Mouse (Mus musculus) central nervous system, embryonic 11.5 days (tissue): ENCODE results near the gene Slc13a4. TPM values are rescaled to one million over a fixed set of nuclear protein-coding genes. Genes with fewer than 3 reads are reported as not detected.

Source experiments
- polyA plus RNA-seq: library from polyadenylated mRNA; depleted of rRNA; stranded (reverse); fragments of >200 nt; gene quantifications from 2 replicates; pipeline ENCODE4 v1.2.3, GENCODE M21; 2012; rRNA removed

Gene Slc13a4
- 0.16 and 0.24 TPM in 2 replicates for polyA plus RNA-seq

GRCm38 (mm10) chr6:35308037-35308436 lies at the start of gene Slc13a4:
TSS of gene Slc13a4 (minus strand) at chr6:35308131.

GRCm38 (mm10) chr6:35326111-35326515 lies 18.2 kb upstream of the Slc13a4 start, which contains the start of gene Fam180a:
TSS of gene Fam180a (minus strand) at chr6:35326141.

Other genes with a start within 250 kb of the Slc13a4 start
- gene Cnot4, start 174.4 kb downstream of the Slc13a4 start, polyA plus RNA-seq: 13.2 and 23.6 TPM in 2 replicates
- 55.5 and 64.1 TPM in 2 replicates for gene Nup205, start 130.7 kb downstream of the Slc13a4 start, polyA plus RNA-seq
- 0.06 and 0.07 TPM in 2 replicates for gene Fam180a, start 18.0 kb upstream of the Slc13a4 start, polyA plus RNA-seq
- 47.4 and 76.5 TPM in 2 replicates for gene Mtpn, start 231.8 kb upstream of the Slc13a4 start, polyA plus RNA-seq